Mouse (Mus musculus) 416B (cell line): ENCODE data around the gene Il3ra.

Experiments used
- DNase-seq: peaks from one replicate; pipeline ENCODE4 v3.0.0; 2011; ENCODE audit warnings: low read depth

Gene Il3ra

DNA sequence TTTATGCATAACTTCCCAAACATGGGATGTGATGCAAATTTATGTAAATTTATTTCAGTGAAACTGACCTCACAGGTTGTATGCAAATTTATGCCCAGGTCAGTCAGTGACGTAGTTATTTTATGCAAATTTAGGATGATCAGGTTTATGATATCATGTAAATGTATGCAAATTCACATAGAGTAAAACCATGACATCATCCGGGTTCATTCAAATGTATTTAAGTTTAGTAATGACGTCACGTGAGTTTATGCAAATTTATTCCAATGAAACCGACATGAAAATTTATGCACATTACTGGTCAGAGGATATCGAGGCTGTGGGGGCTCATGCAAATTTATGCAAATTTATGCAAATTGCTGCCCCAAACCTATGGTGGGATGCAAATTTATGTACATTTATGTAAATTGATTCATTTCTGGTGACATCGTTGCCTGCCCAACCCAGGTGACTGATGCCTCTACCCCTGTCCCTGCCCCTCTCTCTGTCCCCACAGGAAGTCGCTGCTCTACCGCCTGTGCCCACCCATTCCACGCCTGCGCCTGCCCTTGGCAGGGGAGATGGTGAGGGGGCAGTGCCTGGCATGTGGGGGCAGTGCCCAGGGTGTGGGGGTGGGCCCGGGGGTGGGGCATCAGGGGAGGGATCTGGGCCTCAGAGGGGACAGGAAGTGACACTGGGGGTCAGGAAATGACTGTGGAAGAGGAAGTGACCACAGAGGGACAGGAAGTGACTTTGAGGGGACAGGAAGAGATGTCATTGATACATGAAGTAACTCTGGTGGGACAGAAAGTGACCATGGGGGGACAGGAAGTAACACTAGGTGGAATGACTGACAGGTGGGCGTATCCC lies 8.7 kb downstream of the Il3ra start:
- no peak for DNase-seq

DNA sequence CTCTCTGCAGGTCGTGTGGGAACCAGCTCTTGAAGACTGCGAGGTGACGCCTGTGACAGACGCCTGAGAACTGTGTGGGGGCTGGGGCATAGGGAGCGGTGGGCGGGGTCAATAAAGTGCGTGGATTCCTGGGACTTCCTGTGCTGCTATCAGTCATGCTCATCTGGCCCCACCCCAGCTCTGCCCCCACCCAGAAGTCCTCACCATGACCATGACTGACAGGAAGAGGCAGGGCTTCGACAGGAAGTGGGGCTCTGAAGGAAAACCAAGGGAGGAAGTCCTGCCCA lies 9.2 kb downstream of the Il3ra start:
- peak; percentile 28 for DNase-seq

DNA sequence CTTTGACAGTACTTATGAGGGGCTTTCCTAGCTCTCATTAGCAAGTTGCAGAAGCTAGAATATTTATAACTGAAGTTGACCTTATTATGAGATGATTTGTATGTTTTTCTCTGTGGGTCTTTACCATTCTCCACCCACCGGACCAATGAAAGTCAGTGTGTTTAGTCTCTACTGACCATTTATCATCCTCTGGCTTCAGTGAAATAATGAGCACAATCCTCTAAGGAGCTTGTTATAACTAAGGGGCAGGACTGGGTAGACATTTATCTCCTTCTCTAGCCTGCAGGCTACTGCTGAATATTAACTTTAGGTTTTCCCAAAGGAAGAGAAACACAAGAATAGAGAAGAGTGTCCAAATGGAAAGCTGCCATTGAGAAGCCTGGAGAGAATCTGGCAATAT lies 49.5 kb downstream of the Il3ra start:
- no peak for DNase-seq

DNA sequence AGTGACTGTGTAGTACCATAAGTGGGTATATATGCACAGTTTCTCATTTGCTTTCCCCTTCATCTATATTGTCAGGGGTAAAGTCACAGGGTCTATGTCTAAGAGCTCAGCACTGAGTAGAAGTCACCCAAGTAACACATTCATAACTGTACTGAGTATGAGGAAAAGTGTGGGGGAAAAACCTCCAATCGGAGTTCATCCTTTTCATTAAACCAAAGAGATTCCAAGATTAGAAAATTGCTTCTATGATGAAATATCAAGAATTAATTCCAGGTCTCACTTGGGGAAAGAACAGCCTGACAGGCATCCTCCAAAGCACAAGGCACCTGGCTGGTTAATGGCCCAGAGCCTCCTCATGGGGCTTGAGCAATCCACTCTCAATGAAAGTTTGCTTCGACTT lies 54.9 kb downstream of the Il3ra start, which contains the start of gene Olfr721-ps1:
TSS of gene Olfr721-ps1 (plus strand) at position 301 of the 400 bp plus-strand sequence.
- DNase-seq = no peak
